Mouse (Mus musculus) limb, embryonic 12.5 days (tissue): ENCODE measurements around the gene Acacb. TPM values are rescaled to one million over a fixed set of nuclear protein-coding genes. Genes with fewer than 3 reads are reported as not detected.

Experiments
- ATAC-seq: fragments of 200-750 bp; cut with Nextera tagmentation; 2 replicates; pipeline ENCODE4 v1.8.0; 2017; ENCODE audit warnings: low read depth, moderate TSS enrichment; ENCODE audit not compliant: insufficient number of reproducible peaks, insufficient read depth, low FRiP score, low TSS enrichment
- H3K27ac ChIP-seq: fragments of 300-500 bp; sonication (generic); 2 replicates; pipeline ENCODE4 v1.5.1; 2016; ENCODE audit warnings: mild to moderate bottlenecking, moderate library complexity
- H3K27me3 ChIP-seq: fragments of 300-500 bp; sonication (generic); 2 replicates; pipeline ENCODE4 v1.6.1; 2016; ENCODE audit warnings: mild to moderate bottlenecking, moderate library complexity
- H3K36me3 ChIP-seq: fragments of 300-500 bp; sonication (generic); 2 replicates; pipeline ENCODE4 v1.6.1; 2016; ENCODE audit warnings: mild to moderate bottlenecking, moderate library complexity
- H3K4me1 ChIP-seq: fragments of 300-500 bp; sonication (generic); replicated peaks from 2 replicates; pipeline ENCODE4 v1.6.1; 2016
- H3K4me2 ChIP-seq: fragments of 300-500 bp; sonication (generic); 2 replicates; pipeline ENCODE4 v1.6.1; 2016; ENCODE audit warnings: mild to moderate bottlenecking, moderate library complexity
- H3K4me3 ChIP-seq: fragments of 300-500 bp; sonication (generic); replicated peaks from 2 replicates; pipeline ENCODE4 v1.5.1; 2016; ENCODE audit warnings: mild to moderate bottlenecking
- H3K9ac ChIP-seq: fragments of 300-500 bp; sonication (generic); replicated peaks from 2 replicates; pipeline ENCODE4 v1.6.1; 2016; ENCODE audit warnings: mild to moderate bottlenecking, moderate library complexity
- H3K9me3 ChIP-seq: fragments of 300-500 bp; sonication (generic); 2 replicates; pipeline ENCODE4 v1.6.1; 2016; ENCODE audit warnings: mild to moderate bottlenecking, moderate library complexity
- WGBS: fragments of 180-500 bp; shearing (Covaris S2); methylation state at CpG from one replicate; pipeline ENCODE4 v1.1.7; 2016; 5-methylcytosine and 5-hydroxymethylcytosine counted together
- polyA plus RNA-seq: library from polyadenylated mRNA; unstranded; fragments of >200 nt; fragmentation: Nextera tagmentation; extraction: Ambion mirVana; gene quantifications from 2 replicates; pipeline ENCODE4 v1.2.1, GENCODE M21; 2016

The Acacb gene
- 4.7 TPM in 2 replicates for polyA plus RNA-seq

GRCm38 (mm10) chr5:114146028-114146888 lies at the start of gene Acacb:
Gene Acacb, plus strand, starts transcription at chr5:114146535.
- 25% methylated on average over 19 of the region's 19 CpGs for WGBS
- Histone ChIP-seq H3K4me1 (peaks cover 21% of the 10 kb centered on the region), H3K9ac (0 out of 2 replicates have a peak within 1 kb of the TSS, but pooled peaks have one; percentile 13)

GRCm38 (mm10) chr5:114099709-114100389 lies 46.5 kb upstream of the Acacb start:
- Histone ChIP-seq H3K27ac (peak overlapping the region; percentile 66), H3K9ac (peak overlapping the region; percentile 95), H3K4me1 (peaks cover 13% of the 10 kb centered on the region), H3K4me2 (peak overlapping the region; percentile 99), H3K9me3 (no peaks in the 10 kb centered on the region), H3K4me3 (peak overlapping the region; percentile 98), H3K27me3 (no peaks in the 10 kb centered on the region), H3K36me3 (peaks cover 28% of the 10 kb centered on the region)
- WGBS, result 8% methylated on average over 37 of the region's 37 CpGs
- peak; percentile 84 for ATAC-seq

More at GRCm38 (mm10) chr5:114146028-114146888, at the start of gene Acacb:
- Histone ChIP-seq H3K4me3 (no peak within 1 kb of the TSS), H3K36me3 (no peaks in the 10 kb centered on the region), H3K27ac (peak within 1 kb of the TSS; percentile 62; the same call in 1 of the 2 replicates), H3K27me3 (no peaks in the 10 kb centered on the region), H3K9me3 (no peaks in the 10 kb centered on the region), H3K4me2 (peak within 1 kb of the TSS; percentile 17; the same call in 1 of the 2 replicates)
- ATAC-seq, result no peak

- peaks cover 13% of the 10 kb centered on the region for H3K4me1 ChIP-seq
- peak overlapping the region; percentile 99 for H3K4me2 ChIP-seq
- no peaks in the 10 kb centered on the region for H3K27me3 ChIP-seq
- peak overlapping the region; percentile 95 for H3K9ac ChIP-seq
- WGBS, result 2% methylated on average over 48 of the region's 64 CpGs
- ATAC-seq, result peak; percentile 52
- peak overlapping the region; percentile 98 for H3K4me3 ChIP-seq
- H3K36me3 ChIP-seq, result peaks cover 35% of the 10 kb centered on the region
- H3K27ac ChIP-seq, result peak overlapping the region; percentile 66
- H3K9me3 ChIP-seq, result no peaks in the 10 kb centered on the region
These were observed 45.8 kb upstream of the Acacb start for GRCm38 (mm10) chr5:114100390-114101099.

GRCm38 (mm10) chr5:114101873-114102272 lies 44.5 kb upstream of the Acacb start:
- Histone ChIP-seq H3K9me3 (no peaks in the 10 kb centered on the region), H3K27me3 (no peaks in the 10 kb centered on the region), H3K27ac (no peak overlapping the region), H3K4me3 (no peak overlapping the region), H3K4me1 (peaks cover 13% of the 10 kb centered on the region), H3K36me3 (peaks cover 48% of the 10 kb centered on the region), H3K9ac (no peak overlapping the region), H3K4me2 (no peak overlapping the region)
- 86% methylated on average over 4 of the region's 4 CpGs for WGBS
- ATAC-seq, result no peak

- 91% methylated on average over 1 of the region's 1 CpGs for WGBS
- H3K9ac ChIP-seq, result no peak overlapping the region
- no peaks in the 10 kb centered on the region for H3K9me3 ChIP-seq
- H3K27ac ChIP-seq, result no peak overlapping the region
- H3K4me2 ChIP-seq, result no peak overlapping the region
- ATAC-seq, result no peak
- no peak overlapping the region for H3K4me3 ChIP-seq
- H3K4me1 ChIP-seq, result peaks cover 13% of the 10 kb centered on the region
- peaks cover 58% of the 10 kb centered on the region for H3K36me3 ChIP-seq
- H3K27me3 ChIP-seq, result no peaks in the 10 kb centered on the region
These were observed 43.5 kb upstream of the Acacb start for GRCm38 (mm10) chr5:114102807-114103206.

- peaks cover 94% of the 10 kb centered on the region for H3K36me3 ChIP-seq
These were observed 39.9 kb upstream of the Acacb start for GRCm38 (mm10) chr5:114106391-114106935.

GRCm38 (mm10) chr5:114113334-114113733 lies 33.0 kb upstream of the Acacb start:
- no peak for ATAC-seq
- Histone ChIP-seq H3K9ac (no peak overlapping the region), H3K4me3 (no peak overlapping the region), H3K27ac (no peak overlapping the region), H3K9me3 (no peaks in the 10 kb centered on the region), H3K4me1 (no peaks in the 10 kb centered on the region), H3K27me3 (no peaks in the 10 kb centered on the region), H3K4me2 (no peak overlapping the region), H3K36me3 (peaks cover 98% of the 10 kb centered on the region)
- WGBS, result 80% methylated on average over 6 of the region's 6 CpGs

More at GRCm38 (mm10) chr5:114106391-114106935, 39.9 kb upstream of the Acacb start:
- H3K9me3 ChIP-seq, result no peaks in the 10 kb centered on the region
- ATAC-seq, result no peak
- no peak overlapping the region for H3K9ac ChIP-seq
- no peak overlapping the region for H3K4me3 ChIP-seq
- no peak overlapping the region for H3K27ac ChIP-seq
- H3K4me1 ChIP-seq, result no peaks in the 10 kb centered on the region
- no peaks in the 10 kb centered on the region for H3K27me3 ChIP-seq
- H3K4me2 ChIP-seq, result no peak overlapping the region
- WGBS, result 79% methylated on average over 16 of the region's 16 CpGs

GRCm38 (mm10) chr5:114115030-114115429 lies 31.3 kb upstream of the Acacb start:
- H3K36me3 ChIP-seq, result peaks cover 96% of the 10 kb centered on the region
- no peaks in the 10 kb centered on the region for H3K4me1 ChIP-seq
- no peak for ATAC-seq
- 89% methylated on average over 5 of the region's 5 CpGs for WGBS
- H3K9ac ChIP-seq, result no peak overlapping the region
- no peaks in the 10 kb centered on the region for H3K9me3 ChIP-seq
- H3K27me3 ChIP-seq, result no peaks in the 10 kb centered on the region
- no peak overlapping the region for H3K4me2 ChIP-seq
- no peak overlapping the region for H3K27ac ChIP-seq
- H3K4me3 ChIP-seq, result no peak overlapping the region

- Histone ChIP-seq H3K9ac (no peak overlapping the region), H3K4me2 (no peak overlapping the region), H3K4me3 (no peak overlapping the region), H3K27me3 (no peaks in the 10 kb centered on the region), H3K9me3 (no peaks in the 10 kb centered on the region), H3K27ac (no peak overlapping the region), H3K36me3 (peaks cover 96% of the 10 kb centered on the region), H3K4me1 (no peaks in the 10 kb centered on the region)
- ATAC-seq, result no peak
- 86% methylated on average over 7 of the region's 7 CpGs for WGBS
These were observed 29.7 kb upstream of the Acacb start for GRCm38 (mm10) chr5:114116586-114116985.

GRCm38 (mm10) chr5:114119806-114120205 lies 26.5 kb upstream of the Acacb start:
- H3K4me3 ChIP-seq, result no peak overlapping the region
- no peak overlapping the region for H3K9ac ChIP-seq
- no peaks in the 10 kb centered on the region for H3K27me3 ChIP-seq
- H3K4me1 ChIP-seq, result no peaks in the 10 kb centered on the region
- no peak overlapping the region for H3K4me2 ChIP-seq
- 79% methylated on average over 4 of the region's 4 CpGs for WGBS
- ATAC-seq, result no peak
- H3K9me3 ChIP-seq, result no peaks in the 10 kb centered on the region
- peak overlapping the region; percentile 23; the same call in 1 of the 2 replicates for H3K27ac ChIP-seq
- H3K36me3 ChIP-seq, result peaks cover 96% of the 10 kb centered on the region
